Mouse (Mus musculus): Measurements from ENCODE around the gene Nhlrc3.
A peak's percentile ranks its signal among the peaks of the same experiment; 100 is the strongest.

Gene Nhlrc3

GRCm38 (mm10) chr3:53463046-53463764 lies at the start of gene Nhlrc3, which contains the start of gene Proser1:
Gene Nhlrc3 (minus strand): TSS chr3:53463332.
Gene Proser1 (plus strand): TSS chr3:53463666.
- peak; percentile 93 to 95 for DNase-seq

- no peak for DNase-seq
Measured at GRCm38 (mm10) chr3:53502428-53502827, 39.3 kb upstream of the Nhlrc3 start.

GRCm38 (mm10) chr3:53498351-53498905 lies 35.3 kb upstream of the Nhlrc3 start:
- DNase-seq: no peak

GRCm38 (mm10) chr3:53488353-53488752 lies 25.2 kb upstream of the Nhlrc3 start, which contains the start of gene Stoml3:
Gene Stoml3 (plus strand): TSS chr3:53488653.
- DNase-seq: no peak

- DNase-seq: no peak
Measured at GRCm38 (mm10) chr3:53486996-53487576, 24.0 kb upstream of the Nhlrc3 start.

- DNase-seq: no peak
Measured at GRCm38 (mm10) chr3:53486561-53486960, 23.4 kb upstream of the Nhlrc3 start.

- DNase-seq: no peak
Measured at GRCm38 (mm10) chr3:53483414-53484059, 20.4 kb upstream of the Nhlrc3 start.

GRCm38 (mm10) chr3:53478419-53479046 lies 15.4 kb upstream of the Nhlrc3 start:
- no peak for DNase-seq

GRCm38 (mm10) chr3:53477468-53477867 lies 14.3 kb upstream of the Nhlrc3 start:
- DNase-seq: no peak

- peak; percentile 32 for DNase-seq
Measured at GRCm38 (mm10) chr3:53475889-53476288, 12.8 kb upstream of the Nhlrc3 start.

GRCm38 (mm10) chr3:53474179-53474578 lies 11.0 kb upstream of the Nhlrc3 start:
- DNase-seq: no peak

GRCm38 (mm10) chr3:53472061-53472460 lies 8.9 kb upstream of the Nhlrc3 start:
- no peak for DNase-seq

- DNase-seq: no peak
Measured at GRCm38 (mm10) chr3:53469650-53470049, 6.5 kb upstream of the Nhlrc3 start.

- no peak for DNase-seq
Measured at GRCm38 (mm10) chr3:53467356-53467755, 4.2 kb upstream of the Nhlrc3 start.

- peak; percentile 29 to 43 for DNase-seq
Measured at GRCm38 (mm10) chr3:53466481-53466880, 3.3 kb upstream of the Nhlrc3 start.

- no peak for DNase-seq
Measured at GRCm38 (mm10) chr3:53465330-53465729, 2.2 kb upstream of the Nhlrc3 start.

GRCm38 (mm10) chr3:53464146-53464698 lies 1.1 kb upstream of the Nhlrc3 start:
- peak; percentile 8 to 10 for DNase-seq

- no peak for DNase-seq
Measured at GRCm38 (mm10) chr3:53463765-53464114, 608 bp upstream of the Nhlrc3 start.

GRCm38 (mm10) chr3:53462701-53463045 lies 459 bp downstream of the Nhlrc3 start:
- DNase-seq: no peak

GRCm38 (mm10) chr3:53460106-53460505 lies 3.0 kb downstream of the Nhlrc3 start:
- no peak for DNase-seq

GRCm38 (mm10) chr3:53457750-53458149 lies 5.4 kb downstream of the Nhlrc3 start:
- DNase-seq: no peak

GRCm38 (mm10) chr3:53454984-53455383 lies 8.1 kb downstream of the Nhlrc3 start:
- no peak for DNase-seq

- DNase-seq: no peak
Measured at GRCm38 (mm10) chr3:53454561-53454960, 8.6 kb downstream of the Nhlrc3 start.
